Mouse (Mus musculus) brain, embryonic 14.5 days (tissue): ENCODE data around the gene Lpin2.

ENCODE experiments used
- CTCF ChIP-seq: fragments of 200-500 bp; IDR thresholded peaks from 2 replicates; pipeline ENCODE4 v1.5.1; 2012; ENCODE audit warnings: inconsistent platforms, mild to moderate bottlenecking, moderate library complexity, borderline replicate concordance; ENCODE audit not compliant: insufficient read depth, insufficient read length; ENCODE audit errors: extremely low read depth
- POLR2A ChIP-seq: fragments of 200-500 bp; IDR thresholded peaks from 2 replicates; pipeline ENCODE4 v1.6.1; 2012; ENCODE audit warnings: mild to moderate bottlenecking, inconsistent platforms, borderline replicate concordance; ENCODE audit not compliant: poor library complexity, insufficient read depth, insufficient read length, severe bottlenecking; ENCODE audit errors: extremely low read depth

- TF ChIP-seq POLR2A (no peak), CTCF (no peak)
These were observed 77.4 kb downstream of the Lpin2 start for GRCm38 (mm10) chr17:71259727-71260126.
